Mouse (Mus musculus): ENCODE measurements at regions not wholly inside any gene's neighbourhood (a gene's known extent, or its start where the extent isn't known, plus 50 kb on each side); places are given as distances from the start of the nearest gene placed in this dataset.

DNA sequence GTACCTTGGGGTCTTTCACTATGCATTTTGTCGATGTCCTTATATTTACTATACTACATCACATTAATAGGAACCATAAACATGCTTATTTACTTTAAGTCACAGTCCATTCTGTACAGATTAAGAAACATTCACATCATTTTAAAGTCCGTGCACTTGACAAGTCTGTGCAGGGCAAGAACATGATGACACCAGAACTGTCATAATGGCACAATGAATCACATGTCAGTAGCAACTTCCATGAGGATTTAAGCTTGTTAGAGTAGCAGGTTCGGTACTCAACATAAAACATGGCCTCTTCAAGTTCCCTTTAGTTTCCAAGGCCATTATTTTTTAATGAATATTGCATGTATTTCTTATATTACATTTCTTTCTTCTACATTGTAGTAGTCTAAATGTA, 67.6 kb downstream of the Arrdc3 start:
- no peak for TF ChIP-seq CTCF (conservative IDR thresholded peaks at IDR 0.05 in 1 of 2, IDR thresholded peaks at IDR 0.05 in 1 of 2; ENCODE audit: low read depth in 2 of 2, low read length in 2 of 2)
- TF ChIP-seq POLR2A (IDR thresholded peaks at IDR 0.05; ENCODE audit: low read depth, low read length), result no peak
- TF ChIP-seq HCFC1 (IDR thresholded peaks at IDR 0.05; ENCODE audit: low read depth, low read length), result no peak
- TF ChIP-seq SIN3A (IDR thresholded peaks at IDR 0.05; ENCODE audit: low read length), result no peak
- no peak for TF ChIP-seq MAX (IDR thresholded peaks at IDR 0.05; ENCODE audit: low read length)
- no peak for TF ChIP-seq MEF2A (IDR thresholded peaks at IDR 0.05; ENCODE audit: borderline replicate concordance, low read depth, low read length)
- no peak for TF ChIP-seq SMC3 (IDR thresholded peaks at IDR 0.05; ENCODE audit: low read depth, low read length)

All from CH12.LX (cell line).